Mouse (Mus musculus): Measurements from ENCODE around the gene H1f0. TPM values are rescaled to one million over a fixed set of nuclear protein-coding genes. Genes with fewer than 3 reads are reported as not detected.
"Not testable (repeated sequence)": the region's sequence is repeated elsewhere in the genome, so short reads cannot be mapped to it uniquely, and the experiment has no call there.

The H1f0 gene
- total RNA-seq, 1 experiment from 2014 or later, result 60.7 TPM

- no peak for ATAC-seq (replicated peaks; ENCODE audit: low read depth, poor library complexity, severe bottlenecking)
These were observed 26.2 kb upstream of the H1f0 start for GRCm38 (mm10) chr15:79002036-79002435.

- ATAC-seq (replicated peaks; ENCODE audit: low read depth, poor library complexity, severe bottlenecking), result no peak
These were observed 25.2 kb upstream of the H1f0 start for GRCm38 (mm10) chr15:79003079-79003478.

- ATAC-seq (replicated peaks; ENCODE audit: low read depth, poor library complexity, severe bottlenecking), result no peak
These were observed 22.7 kb upstream of the H1f0 start for GRCm38 (mm10) chr15:79005581-79005980.

GRCm38 (mm10) chr15:79006638-79007037 lies 21.6 kb upstream of the H1f0 start:
- ATAC-seq (replicated peaks; ENCODE audit: low read depth, poor library complexity, severe bottlenecking), result no peak

- ATAC-seq (replicated peaks; ENCODE audit: low read depth, poor library complexity, severe bottlenecking), result no peak
These were observed 21.2 kb upstream of the H1f0 start for GRCm38 (mm10) chr15:79007059-79007458.

- ATAC-seq (replicated peaks; ENCODE audit: low read depth, poor library complexity, severe bottlenecking), result not testable (repeated sequence)
These were observed 20.4 kb upstream of the H1f0 start for GRCm38 (mm10) chr15:79007836-79008235.

GRCm38 (mm10) chr15:79009734-79010133 lies 18.5 kb upstream of the H1f0 start:
- no peak for ATAC-seq (replicated peaks; ENCODE audit: low read depth, poor library complexity, severe bottlenecking)

- ATAC-seq (replicated peaks; ENCODE audit: low read depth, poor library complexity, severe bottlenecking), result no peak
These were observed 16.7 kb upstream of the H1f0 start for GRCm38 (mm10) chr15:79011550-79011949.

GRCm38 (mm10) chr15:79013382-79013781 lies 14.9 kb upstream of the H1f0 start:
- ATAC-seq (replicated peaks; ENCODE audit: low read depth, poor library complexity, severe bottlenecking), result no peak

GRCm38 (mm10) chr15:79018191-79018590 lies 10.1 kb upstream of the H1f0 start:
- ATAC-seq (replicated peaks; ENCODE audit: low read depth, poor library complexity, severe bottlenecking), result no peak

GRCm38 (mm10) chr15:79018886-79019285 lies 9.4 kb upstream of the H1f0 start:
- ATAC-seq (replicated peaks; ENCODE audit: low read depth, poor library complexity, severe bottlenecking), result no peak

GRCm38 (mm10) chr15:79022671-79023230 lies 5.5 kb upstream of the H1f0 start:
- no peak for ATAC-seq (replicated peaks; ENCODE audit: low read depth, poor library complexity, severe bottlenecking)

GRCm38 (mm10) chr15:79023366-79023765 lies 4.9 kb upstream of the H1f0 start:
- ATAC-seq (replicated peaks; ENCODE audit: low read depth, poor library complexity, severe bottlenecking), result no peak

GRCm38 (mm10) chr15:79025687-79026308 lies 2.5 kb upstream of the H1f0 start:
- ATAC-seq (replicated peaks; ENCODE audit: low read depth, poor library complexity, severe bottlenecking), result no peak

- ATAC-seq (replicated peaks; ENCODE audit: low read depth, poor library complexity, severe bottlenecking), result no peak
These were observed 1.5 kb upstream of the H1f0 start for GRCm38 (mm10) chr15:79026511-79027290.

- ATAC-seq (replicated peaks; ENCODE audit: low read depth, poor library complexity, severe bottlenecking), result no peak
These were observed 702 bp upstream of the H1f0 start for GRCm38 (mm10) chr15:79027291-79028205.

- ATAC-seq (replicated peaks; ENCODE audit: low read depth, poor library complexity, severe bottlenecking), result no peak
These were observed 704 bp downstream of the H1f0 start for GRCm38 (mm10) chr15:79028823-79029484.

GRCm38 (mm10) chr15:79029519-79030241 lies 1.4 kb downstream of the H1f0 start:
- ATAC-seq (replicated peaks; ENCODE audit: low read depth, poor library complexity, severe bottlenecking), result no peak

Measured in common myeloid progenitor, adult 5-6 weeks (primary cell).